Mouse (Mus musculus): Measurements from ENCODE around the gene Nup107.

The Nup107 gene

GRCm38 (mm10) chr10:117799806-117800205 lies 7.3 kb upstream of the Nup107 start:
- DNase-seq: no peak

- peak; percentile 46 to 58 for DNase-seq
These were observed 6.0 kb upstream of the Nup107 start for GRCm38 (mm10) chr10:117798436-117799035.

- DNase-seq: no peak
These were observed 5.2 kb upstream of the Nup107 start for GRCm38 (mm10) chr10:117797684-117798083.

GRCm38 (mm10) chr10:117797106-117797505 lies 4.6 kb upstream of the Nup107 start:
- DNase-seq: no peak

GRCm38 (mm10) chr10:117796181-117796580 lies 3.7 kb upstream of the Nup107 start:
- no peak for DNase-seq

GRCm38 (mm10) chr10:117795206-117795605 lies 2.7 kb upstream of the Nup107 start:
- peak in 1 of 2 experiments; percentile 1 for DNase-seq

GRCm38 (mm10) chr10:117793436-117794030 lies 1.0 kb upstream of the Nup107 start:
- DNase-seq: no peak

- DNase-seq: no peak
These were observed 1.4 kb downstream of the Nup107 start for GRCm38 (mm10) chr10:117791171-117791470.

GRCm38 (mm10) chr10:117790421-117791170 lies 1.9 kb downstream of the Nup107 start:
- DNase-seq: no peak

GRCm38 (mm10) chr10:117790011-117790410 lies 2.5 kb downstream of the Nup107 start:
- no peak for DNase-seq

- peak; percentile 25 to 40 for DNase-seq
These were observed 7.9 kb downstream of the Nup107 start for GRCm38 (mm10) chr10:117784646-117785045.

- DNase-seq: no peak
These were observed 8.6 kb downstream of the Nup107 start for GRCm38 (mm10) chr10:117783786-117784420.

GRCm38 (mm10) chr10:117782491-117783260 lies 9.8 kb downstream of the Nup107 start:
- no peak for DNase-seq

GRCm38 (mm10) chr10:117782056-117782455 lies 10.4 kb downstream of the Nup107 start:
- DNase-seq: no peak

- no peak for DNase-seq
These were observed 11.3 kb downstream of the Nup107 start for GRCm38 (mm10) chr10:117781021-117781725.

GRCm38 (mm10) chr10:117780306-117780911 lies 12.1 kb downstream of the Nup107 start:
- DNase-seq: no peak

GRCm38 (mm10) chr10:117779581-117780305 lies 12.8 kb downstream of the Nup107 start:
- DNase-seq: no peak

GRCm38 (mm10) chr10:117778951-117779350 lies 13.6 kb downstream of the Nup107 start:
- no peak for DNase-seq

GRCm38 (mm10) chr10:117778328-117778910 lies 14.1 kb downstream of the Nup107 start:
- DNase-seq: no peak

- DNase-seq: no peak
These were observed 14.8 kb downstream of the Nup107 start for GRCm38 (mm10) chr10:117777501-117778327.

Data from thymus, postnatal 36 days (tissue).